Mouse (Mus musculus) adrenal gland, postnatal 4 days (tissue): ENCODE data around the gene Lgals9. TPM values are rescaled to one million over a fixed set of nuclear protein-coding genes. Genes with fewer than 3 reads are reported as not detected.
"Not testable (repeated sequence)": the region's sequence is repeated elsewhere in the genome, so short reads cannot be mapped to it uniquely, and the experiment has no call there.

Experiments
- DNase-seq, 2 experiments: peaks; one replicate each; pipeline ENCODE4 v3.0.0; 2021 to 2022; ENCODE audit warnings: low spot score in 2 of 2, mixed read lengths in 2 of 2
- total RNA-seq, 2 experiments: library from RNA; stranded (reverse); gene quantifications; 2 replicates each; pipeline ENCODE4 v1.2.3; 2021

Lgals9 gene
- total RNA-seq, 2 experiments from 2014 or later: 32.6 to 57.1 TPM

GRCm38 (mm10) chr11:79008007-79008775 lies 23.4 kb upstream of the Lgals9 start:
- DNase-seq: no peak

- not testable (repeated sequence) for DNase-seq
Measured at GRCm38 (mm10) chr11:79007356-79007755, 22.6 kb upstream of the Lgals9 start.

DNA sequence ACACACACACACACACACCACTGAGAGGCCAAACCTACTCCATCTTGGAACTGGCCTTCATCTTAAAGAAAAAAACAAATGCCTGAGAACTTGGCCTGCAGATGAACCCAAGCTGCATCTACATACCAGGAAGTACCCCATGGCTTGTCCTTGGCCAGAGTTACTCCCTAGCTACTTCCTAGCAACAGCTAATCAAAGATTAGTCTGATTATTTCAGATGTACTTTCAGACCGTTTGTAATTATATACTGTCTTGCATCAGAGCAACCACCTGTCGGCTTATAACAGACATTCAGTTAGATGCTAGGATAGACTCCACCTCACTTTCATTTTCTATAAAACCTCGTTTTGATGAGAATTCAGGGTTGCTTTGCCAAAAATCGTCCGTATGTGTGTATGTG lies 21.7 kb upstream of the Lgals9 start:
- DNase-seq: no peak

DNA sequence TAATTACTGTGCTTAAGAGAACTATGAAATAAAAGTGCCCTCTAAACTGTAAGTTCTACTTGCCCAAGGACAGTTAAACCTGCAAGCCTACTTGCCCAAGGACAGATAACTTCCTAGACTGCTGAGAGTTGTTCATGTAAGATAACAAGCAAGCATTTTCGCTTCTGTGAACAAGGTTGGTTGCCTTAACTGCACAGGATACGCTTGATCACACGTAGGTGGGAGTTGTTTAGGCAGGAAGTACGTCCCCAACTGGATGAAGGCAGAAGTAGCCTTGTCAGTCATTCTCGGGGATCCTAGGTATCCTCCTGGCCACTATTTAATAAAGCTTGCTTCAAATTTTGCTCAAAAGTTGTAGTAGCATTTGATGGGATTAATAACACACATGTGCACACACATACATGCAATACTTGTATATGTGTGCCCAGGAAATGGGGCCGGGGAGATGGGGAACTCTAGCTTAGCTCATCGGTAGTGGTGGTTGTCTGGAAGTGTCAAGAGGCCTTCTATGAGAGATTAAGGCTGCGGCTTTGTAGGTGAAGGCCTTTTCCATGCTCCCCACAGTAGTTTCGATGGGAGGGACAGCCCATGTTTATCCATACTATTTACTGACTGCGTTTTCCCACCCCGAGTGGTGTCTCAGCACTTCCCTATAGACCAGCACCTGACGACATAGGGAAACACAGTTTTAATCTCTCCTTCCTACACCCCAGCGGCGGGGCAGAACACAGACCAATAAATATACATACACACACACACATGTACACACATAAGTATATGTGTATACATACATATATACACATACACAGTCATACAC lies 21.0 kb upstream of the Lgals9 start:
- no peak for DNase-seq

- no peak for DNase-seq
Measured at GRCm38 (mm10) chr11:79003769-79004638, 19.3 kb upstream of the Lgals9 start.

GRCm38 (mm10) chr11:79003053-79003768 lies 18.5 kb upstream of the Lgals9 start:
- DNase-seq: no peak

DNA sequence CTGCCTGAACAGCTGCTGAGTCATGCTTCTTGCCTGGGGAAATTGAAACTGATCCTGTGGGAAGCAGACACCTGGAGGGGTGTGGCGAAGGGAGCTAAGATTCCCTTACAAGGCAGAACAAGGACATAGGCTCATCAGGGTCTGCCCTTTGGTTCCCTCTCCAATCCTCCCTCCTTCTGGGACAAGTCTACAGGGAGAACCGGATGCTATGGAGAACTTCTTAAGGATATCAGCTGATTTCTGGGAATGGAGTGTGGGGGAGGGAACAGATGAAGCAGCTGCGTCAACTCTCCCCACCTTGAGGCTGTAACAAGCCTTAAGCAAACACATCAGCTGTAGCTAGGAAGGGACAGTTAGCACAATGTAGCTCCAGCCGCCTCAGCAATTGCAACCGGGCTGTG lies 17.8 kb upstream of the Lgals9 start:
- DNase-seq: no peak

DNA sequence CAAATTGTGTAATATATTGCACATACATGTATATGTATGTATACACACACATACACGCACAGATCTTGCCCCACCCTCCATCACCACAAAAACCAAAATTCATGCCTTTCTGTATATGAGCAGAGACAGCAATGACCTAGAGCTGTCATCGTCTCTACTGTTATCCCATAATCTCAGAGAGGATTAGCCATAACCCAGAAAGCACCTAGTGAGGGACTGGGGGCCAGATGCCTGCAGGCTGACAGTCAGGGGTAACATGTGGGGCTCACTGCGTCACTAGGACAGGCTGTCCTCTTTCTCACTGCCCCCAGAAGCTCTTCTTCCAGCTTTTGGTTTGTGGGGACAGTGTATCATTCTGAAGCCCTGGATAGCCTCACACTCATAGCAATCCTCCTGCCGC lies 17.1 kb upstream of the Lgals9 start:
- DNase-seq: no peak

DNA sequence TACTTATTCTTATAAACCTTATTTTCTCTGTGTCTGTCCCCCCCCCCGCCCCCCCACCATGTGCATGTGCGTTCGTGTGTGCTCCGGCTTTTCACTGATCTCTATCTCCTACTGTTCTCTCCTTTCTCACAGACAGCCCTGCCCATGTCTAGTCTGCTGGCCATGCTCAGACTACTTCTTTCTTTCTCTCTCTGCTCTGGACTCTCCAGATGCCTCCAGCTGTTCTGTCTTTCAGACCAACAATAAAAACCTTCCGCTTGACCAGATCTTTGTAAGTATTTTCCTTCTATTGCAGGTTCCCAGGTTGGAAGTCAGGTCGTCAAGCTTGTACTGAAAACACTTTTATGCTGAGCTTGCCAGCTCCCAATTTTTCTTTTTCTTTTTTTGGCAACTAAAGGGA lies 14.4 kb upstream of the Lgals9 start:
- DNase-seq: no peak

- not testable (repeated sequence) for DNase-seq
Measured at GRCm38 (mm10) chr11:78990875-78991543, 6.3 kb upstream of the Lgals9 start.

- no peak for DNase-seq
Measured at GRCm38 (mm10) chr11:78990096-78990495, 5.3 kb upstream of the Lgals9 start.

GRCm38 (mm10) chr11:78989206-78989605 lies 4.5 kb upstream of the Lgals9 start:
- DNase-seq: not testable (repeated sequence)

DNA sequence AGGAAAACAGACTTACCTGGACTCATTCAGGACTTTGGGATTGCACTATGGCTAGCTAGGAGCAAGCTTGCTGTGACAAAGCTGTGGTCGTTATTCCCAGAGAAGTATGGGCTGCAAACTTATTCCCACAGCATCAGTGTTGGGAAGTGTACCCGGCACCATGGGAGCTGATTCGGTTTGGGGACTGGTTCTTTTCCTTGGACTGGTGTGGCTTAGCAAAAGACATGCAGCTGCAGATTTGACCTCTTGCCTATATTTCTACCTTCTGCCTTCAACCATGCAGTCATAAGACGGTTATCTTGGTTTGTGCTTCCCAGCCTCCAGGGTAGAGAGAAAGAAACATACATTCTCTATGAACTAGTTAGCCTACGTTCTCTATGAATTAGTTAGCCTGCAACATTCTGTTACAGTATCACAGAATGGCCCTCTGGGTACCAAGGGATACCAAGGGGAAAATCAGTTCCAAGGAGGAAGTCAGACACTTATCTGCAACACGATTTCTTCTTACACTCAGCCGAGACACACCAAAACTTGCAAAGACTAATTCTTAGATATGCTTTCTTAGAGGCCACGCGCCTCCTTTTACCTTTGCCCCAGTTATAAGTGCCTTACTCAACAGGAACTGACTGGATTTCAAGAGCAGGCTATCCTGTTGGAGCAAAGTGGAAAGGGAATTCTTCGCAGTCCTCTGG lies 1.7 kb upstream of the Lgals9 start:
- no peak for DNase-seq

GRCm38 (mm10) chr11:78985505-78985904 lies 759 bp upstream of the Lgals9 start:
- no peak for DNase-seq

GRCm38 (mm10) chr11:78983539-78983938 lies 1.2 kb downstream of the Lgals9 start:
- DNase-seq: no peak

GRCm38 (mm10) chr11:78982513-78983291 lies 2.0 kb downstream of the Lgals9 start:
- no peak for DNase-seq

DNA sequence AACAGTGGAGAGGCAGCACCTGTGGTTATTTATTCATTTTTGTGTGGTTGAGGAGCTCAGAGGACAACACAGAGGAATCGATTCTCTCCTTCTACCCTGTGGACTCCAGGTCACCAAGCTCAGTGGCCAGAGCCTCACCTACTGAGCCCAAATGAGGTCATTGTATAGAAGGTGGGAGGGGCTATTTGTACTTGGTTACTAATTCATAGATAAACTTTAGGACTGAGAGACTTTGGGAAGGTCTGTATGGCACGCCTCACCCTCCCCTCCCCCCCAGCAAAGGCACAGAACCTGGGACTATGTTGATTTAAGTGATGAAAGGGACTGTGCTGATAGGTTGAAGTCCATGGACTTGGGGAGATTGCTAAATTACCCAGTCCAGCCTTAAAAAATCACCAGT lies 2.7 kb downstream of the Lgals9 start:
- no peak for DNase-seq

GRCm38 (mm10) chr11:78980083-78980634 lies 4.6 kb downstream of the Lgals9 start:
- DNase-seq: no peak
